Mouse (Mus musculus) retina, embryonic 14.5 days (tissue): ENCODE data around the gene Tecta.

ENCODE experiments used
- DNase-seq: peaks from one replicate; pipeline ENCODE4 v3.0.0-alpha.2; 2015; ENCODE audit warnings: low spot score

The Tecta gene

DNA sequence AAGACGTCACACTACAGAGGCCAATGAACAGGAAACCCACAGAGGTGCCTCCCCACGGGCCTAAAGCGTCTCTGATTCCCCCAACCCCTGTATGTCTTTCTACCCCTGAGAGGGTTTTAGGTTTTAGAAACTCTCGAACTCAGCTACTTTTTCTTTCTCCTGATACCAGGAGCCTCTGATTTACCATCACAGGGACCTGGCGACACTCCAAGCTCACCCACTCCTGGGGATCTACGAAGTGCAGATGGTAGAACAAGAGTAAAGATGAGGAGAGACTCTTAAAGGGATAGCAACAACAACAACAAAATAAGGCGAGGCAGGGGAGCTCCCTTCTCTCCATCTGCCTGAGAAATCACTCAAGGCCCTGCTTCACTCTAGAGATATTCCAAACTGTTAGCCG, 12.7 kb downstream of the Tecta start:
- DNase-seq: no peak

DNA sequence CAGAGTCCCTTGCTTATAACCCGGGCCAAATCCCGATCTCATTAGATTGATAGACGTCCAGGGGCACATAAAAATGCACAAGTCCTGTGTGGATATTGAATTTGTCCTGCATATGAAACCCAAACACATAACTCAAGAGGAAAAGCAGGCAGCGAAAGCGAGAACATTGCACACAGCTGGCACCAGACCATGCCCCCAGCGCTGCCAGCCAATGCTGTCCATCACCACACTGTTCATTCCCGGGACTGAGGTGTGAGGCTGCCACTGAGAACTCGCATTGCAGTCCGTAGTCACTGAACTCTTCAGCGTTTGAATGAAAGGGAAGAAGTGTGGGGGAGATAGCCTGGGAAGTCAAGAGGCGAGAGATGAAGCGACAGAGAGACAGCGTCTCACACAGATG, 14.1 kb downstream of the Tecta start:
- DNase-seq: no peak

DNA sequence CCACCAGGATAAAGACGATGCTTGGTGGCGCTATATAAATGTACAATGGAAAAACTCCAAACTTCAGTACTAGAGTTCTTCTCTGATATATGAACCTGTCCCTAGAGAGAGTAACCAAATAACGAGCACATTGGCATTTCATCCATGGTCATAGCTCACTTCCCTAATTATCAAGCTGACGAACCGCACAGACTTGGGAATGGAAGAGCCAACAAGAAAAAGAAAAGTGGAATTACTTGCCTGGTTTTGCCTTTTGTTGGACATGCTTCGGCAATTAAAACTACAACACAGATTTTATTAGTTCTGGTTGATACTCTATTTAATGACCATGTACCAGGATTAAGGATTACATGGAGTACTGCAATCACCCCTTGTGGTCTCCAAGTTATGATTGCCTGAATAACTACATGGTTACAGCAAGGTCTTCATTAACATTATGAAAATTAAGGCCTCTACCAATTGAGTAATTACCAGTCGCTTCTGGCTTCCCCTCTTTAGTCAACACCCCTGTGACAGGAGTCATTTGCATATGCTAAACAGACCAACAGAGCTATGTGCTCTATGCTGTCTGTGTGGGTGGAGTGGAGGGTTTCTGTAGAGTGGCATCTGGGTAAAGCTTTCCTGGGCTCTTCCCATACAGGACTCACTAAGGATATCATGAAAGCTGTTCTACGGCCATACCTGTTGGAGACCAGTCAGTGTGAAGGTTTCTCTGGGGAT, 16.9 kb downstream of the Tecta start:
- no peak for DNase-seq

DNA sequence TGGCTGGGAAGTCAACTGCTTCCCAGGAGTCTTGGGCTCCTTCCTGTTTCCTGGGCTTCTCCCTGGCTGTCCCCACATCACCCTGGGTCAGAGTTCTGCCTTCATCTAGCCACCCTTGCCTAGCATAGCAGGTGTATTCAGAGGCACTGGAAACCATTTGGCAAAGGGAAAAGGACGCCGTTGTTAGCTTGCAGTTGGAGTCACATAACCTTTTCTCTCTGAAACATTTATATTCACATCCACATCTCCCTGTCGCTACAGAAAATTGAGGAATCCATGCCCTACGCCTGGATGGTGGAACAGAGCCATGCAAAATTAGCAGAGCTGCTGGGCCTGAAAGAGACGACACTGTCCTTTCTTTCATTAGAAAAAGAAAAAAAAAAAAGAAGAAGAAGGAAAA, 17.7 kb downstream of the Tecta start:
- DNase-seq: no peak

DNA sequence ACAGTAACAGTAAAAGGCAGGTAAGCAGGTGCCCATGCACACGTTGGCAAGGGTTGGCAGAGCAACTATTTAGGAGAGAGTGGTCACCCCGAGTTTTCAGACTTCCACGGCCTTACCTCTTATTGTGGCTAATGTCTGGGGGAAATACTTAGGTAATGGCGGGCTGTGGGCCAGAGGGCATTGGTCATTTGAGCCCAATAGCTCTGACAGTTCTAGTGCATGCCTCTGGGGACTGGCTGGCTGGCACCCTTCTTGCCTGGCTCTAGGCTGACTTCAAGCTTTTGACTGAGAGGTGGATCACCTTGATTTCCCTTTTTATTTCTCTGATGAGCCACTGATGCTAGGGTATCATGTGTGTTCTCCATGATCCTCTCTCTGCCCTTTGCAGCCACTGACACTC, 21.7 kb downstream of the Tecta start:
- DNase-seq: no peak

DNA sequence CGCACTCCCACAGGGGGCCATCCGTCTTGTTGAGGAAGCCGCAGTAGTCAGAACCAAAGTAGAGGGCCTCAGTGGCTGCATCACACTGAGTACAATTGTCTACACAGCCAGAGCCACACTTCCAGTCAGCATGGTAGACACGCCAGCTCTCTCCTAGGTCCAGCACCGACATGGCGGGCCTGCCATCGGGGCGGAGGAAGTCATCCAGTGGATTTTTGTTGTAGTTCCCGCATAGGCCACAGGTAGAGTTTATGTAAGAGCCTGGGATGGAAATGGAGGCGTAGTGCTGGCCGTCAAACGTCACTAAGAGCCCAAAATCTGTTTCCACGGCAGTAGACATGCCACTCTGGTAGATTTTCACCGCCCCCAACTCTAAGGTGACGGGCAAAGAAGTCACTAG, 22.1 kb downstream of the Tecta start:
- DNase-seq: no peak

DNA sequence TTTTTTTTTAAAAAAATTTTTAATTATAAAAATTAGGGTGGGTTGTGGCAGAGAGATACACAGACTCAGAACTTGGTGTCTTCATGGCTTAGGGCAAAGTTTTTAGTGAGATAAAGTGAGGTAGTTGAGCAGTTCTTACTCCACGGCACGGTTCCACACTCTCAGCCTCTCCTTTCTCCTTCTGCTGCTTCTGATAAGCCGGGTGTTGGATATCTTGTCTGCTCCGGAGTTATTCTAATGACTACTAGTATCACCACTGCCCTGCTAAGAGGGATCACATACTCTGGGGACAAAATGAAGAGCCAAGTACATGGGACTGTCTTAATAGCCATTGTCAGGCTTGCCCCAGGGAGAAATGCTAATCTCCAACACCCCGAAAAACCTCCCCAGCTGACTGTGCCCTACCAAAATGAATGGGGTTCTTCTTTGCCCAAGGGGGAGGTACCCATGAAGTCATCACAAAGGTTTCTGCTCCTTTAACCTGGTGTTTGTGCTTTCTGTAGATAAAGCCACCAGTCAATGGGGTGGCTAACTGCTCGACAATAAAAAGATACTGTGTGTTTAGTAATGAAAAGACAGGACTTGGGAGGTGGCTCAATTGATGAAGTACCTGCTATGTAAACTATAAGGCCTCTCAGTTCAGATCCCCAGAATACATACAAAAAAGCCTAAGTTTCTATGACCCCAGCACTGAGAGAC, 27.9 kb downstream of the Tecta start:
- no peak for DNase-seq

DNA sequence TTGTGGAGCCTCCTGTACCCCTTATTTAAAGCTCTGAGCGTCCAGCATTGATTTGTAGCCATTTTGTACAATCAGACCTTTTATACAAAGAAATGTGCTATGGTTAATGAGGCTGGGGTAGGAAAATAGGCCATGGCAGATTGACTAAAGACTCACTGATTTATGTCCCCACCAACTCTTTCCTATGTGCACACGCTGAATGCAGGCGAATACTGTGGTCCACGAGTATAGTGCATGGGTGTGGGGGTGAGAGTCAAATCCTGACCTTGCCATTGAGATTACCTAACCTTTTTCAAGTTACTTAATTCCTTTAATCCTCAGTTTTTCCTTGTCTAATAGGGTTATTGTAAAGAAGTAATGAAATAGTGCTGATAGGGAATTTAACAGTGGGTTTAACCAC, 42.1 kb downstream of the Tecta start:
- no peak for DNase-seq

DNA sequence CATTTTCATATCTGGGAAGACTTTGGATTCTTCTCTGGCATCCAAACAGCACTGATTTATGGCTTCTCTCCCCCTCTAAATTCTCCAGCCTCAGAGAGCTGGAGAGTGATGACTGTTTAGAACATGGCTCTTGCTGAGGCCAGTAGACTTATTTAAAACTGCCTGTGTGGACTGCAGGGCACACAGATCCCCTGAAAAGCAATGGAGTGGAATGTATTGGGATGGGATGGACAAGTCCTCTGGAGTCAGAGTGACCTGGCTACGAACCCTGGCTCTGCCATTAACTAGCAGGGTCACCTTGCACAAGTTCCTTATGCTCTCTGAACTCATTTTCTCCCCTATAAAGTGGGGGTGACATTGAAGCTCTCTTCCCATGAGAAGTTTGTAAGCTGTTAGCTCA, 44.9 kb downstream of the Tecta start:
- peak; percentile 61 for DNase-seq

DNA sequence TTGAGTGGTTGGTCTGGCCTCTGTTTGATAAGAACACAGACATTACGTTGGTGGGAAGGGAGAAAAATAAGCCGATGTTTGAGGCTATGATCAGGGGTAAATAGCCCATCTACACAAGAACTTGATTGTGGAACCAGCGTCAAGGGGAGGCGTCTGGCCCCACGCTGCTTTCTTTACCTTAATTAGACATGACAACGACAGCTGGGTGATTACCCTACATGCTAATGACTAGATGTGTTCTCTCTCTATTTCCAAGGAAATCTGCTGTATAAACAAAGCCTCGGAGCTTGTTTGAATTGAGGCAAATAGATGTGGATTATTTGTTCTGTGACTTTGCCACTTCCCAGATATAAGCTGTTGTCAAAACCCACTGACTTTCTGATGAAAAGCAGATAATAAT, 49.9 kb downstream of the Tecta start:
- DNase-seq: peak; percentile 68

DNA sequence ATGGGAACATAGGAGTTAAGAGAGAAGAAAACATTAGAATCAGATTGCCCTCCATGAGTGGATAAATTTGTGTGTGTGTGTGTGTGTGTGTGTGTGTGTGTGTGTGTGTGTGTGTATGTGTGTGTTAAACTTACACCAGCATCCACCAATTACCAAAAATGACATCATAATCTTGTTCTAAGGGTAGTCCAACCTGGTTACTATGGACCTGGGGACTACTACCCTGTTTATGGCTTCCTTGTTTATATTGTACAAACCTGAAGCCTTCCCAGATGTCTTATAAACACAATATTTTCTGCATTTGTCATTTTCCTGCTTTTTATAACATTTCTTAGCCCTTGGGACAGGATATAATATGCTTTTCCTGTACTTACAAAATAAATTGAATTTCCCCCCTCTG, 53.4 kb downstream of the Tecta start:
- DNase-seq: no peak

DNA sequence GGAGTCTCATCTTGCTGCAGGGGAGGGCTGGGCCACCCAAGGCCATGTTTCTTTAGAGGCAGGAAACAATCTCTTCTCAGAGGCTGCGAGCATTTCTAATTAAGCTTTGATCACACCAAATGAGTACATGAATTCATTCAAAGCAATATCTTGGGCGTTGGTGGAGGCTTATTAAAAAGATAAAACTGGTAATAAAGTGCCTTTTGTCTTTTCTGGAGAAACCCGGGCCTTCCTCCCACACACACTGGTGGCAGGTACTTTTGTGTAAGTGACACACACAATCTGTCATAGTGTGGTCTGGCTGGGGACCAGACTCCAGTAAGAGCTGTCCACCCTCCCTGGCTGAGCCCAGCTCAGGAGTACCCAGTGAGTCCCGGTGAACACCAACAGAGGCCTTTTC, 60.6 kb downstream of the Tecta start:
- no peak for DNase-seq

DNA sequence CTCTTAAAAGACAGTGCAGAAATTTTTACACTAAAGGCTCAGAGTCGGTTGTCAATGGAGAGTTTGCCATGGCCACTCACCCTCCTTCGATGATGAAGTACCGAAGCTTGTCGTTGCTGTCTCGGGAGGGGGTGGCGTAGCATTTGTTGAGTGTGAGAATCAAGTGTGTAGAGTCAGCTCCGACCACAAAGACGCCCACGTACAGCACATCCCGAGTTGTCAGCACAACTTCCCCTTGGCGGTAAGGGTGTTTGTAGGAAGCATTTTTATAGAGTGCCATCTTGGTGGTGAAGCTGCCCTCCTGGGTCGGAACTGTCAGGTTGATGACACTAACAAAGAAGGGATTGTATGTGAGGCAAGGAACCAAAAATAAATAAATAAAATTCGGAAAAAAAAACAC, 62.7 kb downstream of the Tecta start:
- DNase-seq: no peak

DNA sequence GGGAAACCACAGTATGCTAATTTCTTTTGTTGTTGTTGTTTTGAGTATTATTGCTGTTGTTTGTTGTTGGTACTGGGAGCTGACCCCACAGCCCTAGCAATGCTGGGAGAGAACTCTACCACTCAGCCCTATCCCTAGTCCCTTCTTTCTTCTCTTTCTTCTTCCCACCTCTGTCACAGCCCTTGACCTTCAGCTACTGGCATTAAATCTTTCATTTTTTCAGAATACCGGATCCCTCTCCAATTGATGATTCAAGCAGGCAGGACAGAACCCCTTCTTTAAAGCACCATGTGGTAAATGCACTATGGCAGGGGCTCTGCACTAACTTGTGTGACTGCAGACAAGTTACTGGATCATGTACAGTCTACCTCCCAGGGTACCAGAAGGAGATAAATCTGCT, 63.2 kb downstream of the Tecta start:
- DNase-seq: no peak

DNA sequence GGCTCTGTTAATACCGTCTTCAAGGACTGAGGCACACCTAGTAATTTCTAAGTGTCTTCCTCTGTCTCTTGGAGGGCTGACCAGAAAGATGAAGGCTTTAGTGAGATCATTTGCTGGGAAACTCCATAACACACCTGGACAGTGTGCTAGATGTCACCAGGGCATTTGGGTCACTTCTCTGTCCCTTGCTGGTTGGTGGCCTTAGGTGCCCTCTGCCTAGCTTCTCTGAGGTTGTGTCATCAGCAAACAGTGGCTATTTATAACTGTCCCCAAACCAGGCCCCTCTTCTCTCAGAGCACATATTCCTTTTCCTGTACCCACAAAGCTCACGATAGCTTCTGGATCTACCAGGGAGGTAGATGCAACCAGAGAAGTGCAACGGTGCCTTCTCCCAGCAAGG, 64.8 kb downstream of the Tecta start:
- no peak for DNase-seq

DNA sequence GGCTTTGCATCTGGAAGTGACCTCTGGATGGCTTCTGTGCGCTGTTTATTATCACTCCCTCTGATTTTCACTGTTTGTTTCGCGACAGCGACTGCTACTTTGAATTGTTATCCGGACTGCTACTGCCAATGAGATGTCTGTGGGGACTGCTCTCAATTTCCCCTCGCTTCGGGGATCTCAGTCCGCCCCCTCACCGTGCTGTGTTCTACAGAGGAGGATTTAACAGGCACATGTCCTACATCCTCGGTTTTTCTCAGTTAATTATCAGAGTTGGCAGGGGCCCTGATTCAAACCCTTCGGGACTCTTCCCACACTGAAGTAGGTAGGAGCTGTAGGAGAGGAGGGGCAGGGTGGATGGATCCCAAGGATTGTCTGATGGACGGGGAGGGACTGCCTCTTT, 67.0 kb downstream of the Tecta start:
- DNase-seq: no peak

DNA sequence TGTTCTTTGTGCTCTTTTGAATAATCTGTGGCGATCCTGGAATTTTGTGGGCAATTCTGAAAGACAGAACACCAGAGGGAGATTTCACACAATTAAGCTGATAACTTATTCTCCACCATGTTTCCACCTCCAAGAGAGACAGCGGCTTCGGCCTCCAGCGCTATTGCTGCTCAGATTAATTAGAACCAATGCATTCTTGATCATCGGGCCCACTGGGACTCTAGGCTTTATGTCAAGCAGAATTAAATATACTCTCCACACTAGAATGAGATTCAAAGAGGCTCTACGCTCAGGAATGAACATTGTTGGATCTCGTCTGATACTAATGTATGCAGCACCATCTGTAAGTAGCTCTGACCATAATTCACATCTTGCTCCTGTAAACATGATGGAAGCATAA, 68.4 kb downstream of the Tecta start:
- no peak for DNase-seq

DNA sequence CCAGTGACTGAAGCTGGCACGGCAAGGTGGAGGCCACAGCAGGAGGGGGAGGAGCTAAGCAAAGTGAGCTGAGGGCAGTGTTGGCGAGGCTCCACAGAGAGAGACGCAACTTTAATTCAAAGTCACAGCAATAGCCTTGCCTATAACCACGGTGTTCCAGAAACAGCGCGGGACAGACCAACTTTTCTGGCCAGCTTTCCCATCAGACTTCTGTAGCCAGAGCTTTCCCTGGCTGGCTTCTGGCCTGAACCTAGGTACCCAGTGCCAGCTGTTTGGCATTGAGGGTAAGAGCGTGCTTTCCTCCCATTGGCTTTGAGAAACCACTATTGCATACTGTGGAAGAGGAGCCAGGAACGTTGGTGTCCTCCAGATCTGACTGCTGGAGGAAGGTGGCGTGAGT, 70.0 kb downstream of the Tecta start:
- no peak for DNase-seq

DNA sequence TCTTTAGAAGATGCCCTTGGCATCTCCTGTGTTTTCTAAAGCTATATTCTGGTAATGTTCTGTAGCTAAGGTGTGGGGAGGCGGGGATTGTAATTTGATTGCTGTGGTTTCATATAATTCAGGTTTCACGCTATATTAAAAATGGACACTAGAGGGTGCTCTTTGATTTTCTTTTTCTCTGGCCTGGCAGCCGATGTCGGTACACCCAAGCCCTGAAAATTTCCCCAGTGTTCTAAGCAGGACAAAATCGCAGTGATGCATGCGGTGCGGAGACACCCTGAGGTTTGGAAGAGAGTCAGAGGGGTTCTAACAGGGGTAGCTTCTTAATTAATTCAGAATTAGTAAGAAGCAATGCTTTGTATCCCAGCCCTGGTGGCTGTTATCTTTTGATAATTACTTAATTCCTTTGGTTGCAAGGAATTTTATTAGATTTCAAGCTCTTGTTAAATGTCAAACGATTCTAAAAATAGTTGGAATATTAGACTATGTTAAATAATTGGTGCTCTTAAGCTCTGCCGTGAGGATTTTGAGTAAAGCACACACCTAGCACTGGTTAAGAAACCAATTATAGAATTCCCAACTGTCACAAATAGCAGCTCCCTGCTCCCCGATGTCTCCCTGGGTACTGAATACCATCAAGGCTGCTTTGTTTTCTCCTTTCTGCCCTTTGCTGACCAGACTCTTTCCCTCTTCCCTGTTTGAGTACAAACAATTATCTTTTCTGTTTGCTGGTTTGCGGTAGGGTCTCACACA, 72.9 kb downstream of the Tecta start:
- DNase-seq: peak; percentile 91

DNA sequence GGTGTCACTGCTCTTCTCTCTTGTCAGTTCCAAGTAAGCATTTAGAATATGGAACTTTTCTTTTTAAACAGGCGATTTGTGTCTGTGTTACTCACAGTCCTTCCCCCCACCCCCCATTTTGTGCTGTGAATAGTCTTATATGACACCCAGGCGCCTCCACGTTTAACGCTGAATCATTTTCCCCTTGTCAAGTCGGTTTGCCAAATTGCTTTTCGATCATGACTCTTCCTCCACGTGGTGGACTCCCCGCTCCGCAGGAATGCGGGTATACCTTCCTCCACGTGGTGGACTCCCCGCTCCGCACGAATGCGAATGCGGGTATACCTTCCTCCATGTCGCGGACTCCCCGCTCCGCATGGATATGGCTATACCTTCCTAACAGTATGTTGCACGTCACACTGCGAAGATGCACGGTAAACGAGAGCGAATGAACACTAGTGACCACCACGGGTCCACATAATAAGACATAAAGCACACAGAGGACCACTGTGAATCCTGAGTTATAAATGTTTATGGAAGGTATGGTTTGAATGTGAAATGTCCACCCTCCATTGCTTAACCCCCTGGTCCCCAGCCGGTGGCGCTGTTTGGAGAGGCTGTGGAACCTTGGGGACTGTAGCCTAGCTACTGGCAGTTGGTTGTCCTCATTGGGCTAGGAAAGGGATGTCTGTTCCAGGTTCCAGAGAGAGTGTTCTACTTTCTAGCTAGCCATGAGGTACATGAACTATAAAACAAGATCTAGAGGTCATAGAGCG, 74.9 kb downstream of the Tecta start:
- DNase-seq: no peak

DNA sequence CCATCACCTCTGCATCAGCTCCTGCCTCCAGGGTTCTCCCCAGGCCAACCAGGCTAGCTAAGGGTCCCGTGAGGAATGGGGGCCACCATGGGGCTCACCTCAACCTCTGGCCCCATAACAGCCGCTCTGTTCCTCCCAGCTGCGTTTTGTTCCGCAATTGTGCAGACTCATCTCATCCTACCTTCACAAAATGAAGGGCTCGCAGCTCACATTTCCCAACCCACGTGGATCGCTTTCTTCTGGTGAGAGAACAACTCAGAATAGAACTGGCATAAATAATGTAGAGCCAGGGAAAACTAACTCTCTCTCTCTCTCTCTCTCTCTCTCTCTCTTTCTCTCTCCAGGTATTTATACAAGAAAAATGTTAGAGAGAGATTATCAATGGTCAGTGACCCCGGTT, 76.5 kb downstream of the Tecta start:
- DNase-seq: no peak

DNA sequence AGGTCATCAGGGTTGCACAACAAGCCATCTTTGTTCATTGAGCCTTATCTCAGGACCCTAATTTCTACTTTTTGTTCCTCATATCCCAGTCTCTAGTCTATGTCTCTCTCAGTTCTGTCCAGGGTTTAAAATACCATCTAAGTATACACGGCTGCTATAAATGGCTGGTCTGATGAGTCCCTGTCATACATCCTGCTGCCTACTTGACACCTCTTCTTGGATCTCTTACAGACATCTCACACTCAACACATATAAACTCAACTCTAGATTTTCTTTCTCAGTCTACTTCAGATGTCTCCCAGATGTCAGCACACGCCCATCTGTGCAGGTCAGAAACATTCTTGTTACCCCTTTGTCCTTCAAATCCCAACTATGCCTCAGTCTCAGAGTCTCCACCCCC, 78.3 kb downstream of the Tecta start:
- DNase-seq: no peak

DNA sequence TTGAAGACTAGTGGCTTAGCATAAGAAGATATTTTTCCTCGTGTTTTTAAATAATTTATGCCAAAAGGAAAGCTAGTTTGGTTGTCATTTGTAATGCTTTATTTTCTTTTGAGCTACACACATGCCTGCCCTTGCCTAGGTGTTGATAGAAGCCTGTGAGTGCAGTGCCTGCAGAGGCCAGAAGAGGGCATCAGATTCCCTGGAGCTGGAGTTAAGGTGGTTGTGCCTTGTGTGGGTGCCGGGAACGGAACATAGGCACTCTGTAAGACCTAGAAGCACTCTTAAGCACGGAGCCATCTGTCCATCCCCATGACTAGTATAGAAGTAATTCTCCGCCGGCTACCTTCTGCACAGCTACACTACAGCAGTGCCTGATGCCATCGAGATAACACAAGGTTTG, 79.1 kb downstream of the Tecta start:
- DNase-seq: no peak
